Mouse (Mus musculus): ENCODE measurements at regions not wholly inside any gene's neighbourhood (a gene's known extent, or its start where the extent isn't known, plus 50 kb on each side); places are given as distances from the start of the nearest gene placed in this dataset.
"Not testable (repeated sequence)": the region's sequence is repeated elsewhere in the genome, so short reads cannot be mapped to it uniquely, and the experiment has no call there.

GRCm38 (mm10) chr4:7854518-7854917 lies 384.3 kb downstream of the Car8 start:
- Histone ChIP-seq H3K36me3 (ENCODE audit: control insufficient read depth, insufficient read depth, low read length) (no peaks in the 10 kb centered on the region), H3K9me3 (replicated peaks; ENCODE audit: control insufficient read depth, low read length) (no peaks in the 10 kb centered on the region), H3K9ac (ENCODE audit: low read length) (no peak overlapping the region), H3K4me1 (ENCODE audit: control insufficient read depth, insufficient read depth, low read length) (no peaks in the 10 kb centered on the region), H3K27ac (ENCODE audit: low read length) (no peak overlapping the region), H3K4me2 (ENCODE audit: low read depth, low read length) (no peak overlapping the region), H3K27me3 (ENCODE audit: control insufficient read depth, insufficient read depth, low read length) (no peaks in the 10 kb centered on the region), H3K4me3 (replicated peaks; ENCODE audit: low read length) (no peak overlapping the region)
- WGBS: 89% methylated on average over 1 of the region's 1 CpGs
- no peak for ATAC-seq (ENCODE audit: insufficient read depth, low FRiP score)

- no peak overlapping the region for H3K4me3 ChIP-seq (replicated peaks; ENCODE audit: low read length)
- no peaks in the 10 kb centered on the region for H3K36me3 ChIP-seq (ENCODE audit: control insufficient read depth, insufficient read depth, low read length)
- no peaks in the 10 kb centered on the region for H3K9me3 ChIP-seq (replicated peaks; ENCODE audit: control insufficient read depth, low read length)
- WGBS: 64% methylated on average over 1 of the region's 1 CpGs
- H3K9ac ChIP-seq (ENCODE audit: low read length): no peak overlapping the region
- H3K4me2 ChIP-seq (ENCODE audit: low read depth, low read length): no peak overlapping the region
- ATAC-seq (ENCODE audit: insufficient read depth, low FRiP score): no peak
- H3K27me3 ChIP-seq (ENCODE audit: control insufficient read depth, insufficient read depth, low read length): no peaks in the 10 kb centered on the region
- no peaks in the 10 kb centered on the region for H3K4me1 ChIP-seq (ENCODE audit: control insufficient read depth, insufficient read depth, low read length)
- H3K27ac ChIP-seq (ENCODE audit: low read length): no peak overlapping the region
Observed at GRCm38 (mm10) chr4:7853121-7853782, 385.6 kb downstream of the Car8 start.

GRCm38 (mm10) chr4:7852006-7852615 lies 386.7 kb downstream of the Car8 start:
- Histone ChIP-seq H3K4me2 (ENCODE audit: low read depth, low read length) (no peak overlapping the region), H3K4me1 (ENCODE audit: control insufficient read depth, insufficient read depth, low read length) (no peaks in the 10 kb centered on the region), H3K9me3 (replicated peaks; ENCODE audit: control insufficient read depth, low read length) (no peaks in the 10 kb centered on the region), H3K27ac (ENCODE audit: low read length) (no peak overlapping the region), H3K9ac (ENCODE audit: low read length) (no peak overlapping the region), H3K4me3 (replicated peaks; ENCODE audit: low read length) (no peak overlapping the region), H3K36me3 (ENCODE audit: control insufficient read depth, insufficient read depth, low read length) (no peaks in the 10 kb centered on the region), H3K27me3 (ENCODE audit: control insufficient read depth, insufficient read depth, low read length) (no peaks in the 10 kb centered on the region)
- no peak for ATAC-seq (ENCODE audit: insufficient read depth, low FRiP score)
- 84% methylated on average over 4 of the region's 4 CpGs for WGBS

GRCm38 (mm10) chr4:7847411-7847810 lies 391.4 kb downstream of the Car8 start:
- Histone ChIP-seq H3K9ac (ENCODE audit: low read length) (no peak overlapping the region), H3K36me3 (ENCODE audit: control insufficient read depth, insufficient read depth, low read length) (no peaks in the 10 kb centered on the region), H3K4me1 (ENCODE audit: control insufficient read depth, insufficient read depth, low read length) (no peaks in the 10 kb centered on the region), H3K27me3 (ENCODE audit: control insufficient read depth, insufficient read depth, low read length) (no peaks in the 10 kb centered on the region), H3K9me3 (replicated peaks; ENCODE audit: control insufficient read depth, low read length) (no peaks in the 10 kb centered on the region), H3K27ac (ENCODE audit: low read length) (no peak overlapping the region), H3K4me3 (replicated peaks; ENCODE audit: low read length) (no peak overlapping the region), H3K4me2 (ENCODE audit: low read depth, low read length) (no peak overlapping the region)
- 71% methylated on average over 5 of the region's 5 CpGs for WGBS
- ATAC-seq (ENCODE audit: insufficient read depth, low FRiP score): no peak

GRCm38 (mm10) chr4:7829126-7829525 lies 409.7 kb downstream of the Car8 start:
- Histone ChIP-seq H3K36me3 (ENCODE audit: control insufficient read depth, insufficient read depth, low read length) (no peaks in the 10 kb centered on the region), H3K27me3 (ENCODE audit: control insufficient read depth, insufficient read depth, low read length) (no peaks in the 10 kb centered on the region), H3K9ac (ENCODE audit: low read length) (no peak overlapping the region), H3K4me1 (ENCODE audit: control insufficient read depth, insufficient read depth, low read length) (no peaks in the 10 kb centered on the region), H3K4me3 (replicated peaks; ENCODE audit: low read length) (no peak overlapping the region), H3K4me2 (ENCODE audit: low read depth, low read length) (no peak overlapping the region), H3K27ac (ENCODE audit: low read length) (no peak overlapping the region), H3K9me3 (replicated peaks; ENCODE audit: control insufficient read depth, low read length) (no peaks in the 10 kb centered on the region)
- no peak for ATAC-seq (ENCODE audit: insufficient read depth, low FRiP score)
- 55% methylated on average over 1 of the region's 1 CpGs for WGBS

GRCm38 (mm10) chr4:7819847-7820246 lies 419.0 kb downstream of the Car8 start:
- H3K27me3 ChIP-seq (ENCODE audit: control insufficient read depth, insufficient read depth, low read length): no peaks in the 10 kb centered on the region
- no peak overlapping the region for H3K4me3 ChIP-seq (replicated peaks; ENCODE audit: low read length)
- no peaks in the 10 kb centered on the region for H3K9me3 ChIP-seq (replicated peaks; ENCODE audit: control insufficient read depth, low read length)
- no peak for ATAC-seq (ENCODE audit: insufficient read depth, low FRiP score)
- no peak overlapping the region for H3K9ac ChIP-seq (ENCODE audit: low read length)
- H3K4me2 ChIP-seq (ENCODE audit: low read depth, low read length): no peak overlapping the region
- H3K27ac ChIP-seq (ENCODE audit: low read length): no peak overlapping the region
- H3K36me3 ChIP-seq (ENCODE audit: control insufficient read depth, insufficient read depth, low read length): no peaks in the 10 kb centered on the region
- no peaks in the 10 kb centered on the region for H3K4me1 ChIP-seq (ENCODE audit: control insufficient read depth, insufficient read depth, low read length)

- not testable (repeated sequence) for ATAC-seq (ENCODE audit: insufficient read depth, low FRiP score); H3K27ac ChIP-seq (ENCODE audit: low read length); H3K9me3 ChIP-seq (replicated peaks; ENCODE audit: control insufficient read depth, low read length); H3K4me3 ChIP-seq (replicated peaks; ENCODE audit: low read length); H3K9ac ChIP-seq (ENCODE audit: low read length); H3K4me2 ChIP-seq (ENCODE audit: low read depth, low read length); H3K36me3 ChIP-seq (ENCODE audit: control insufficient read depth, insufficient read depth, low read length); H3K4me1 ChIP-seq (ENCODE audit: control insufficient read depth, insufficient read depth, low read length); H3K27me3 ChIP-seq (ENCODE audit: control insufficient read depth, insufficient read depth, low read length)
- WGBS: 86% methylated on average over 1 of the region's 1 CpGs
Observed at GRCm38 (mm10) chr4:7777761-7778160, 461.1 kb downstream of the Car8 start.

- H3K36me3 ChIP-seq (ENCODE audit: control insufficient read depth, insufficient read depth, low read length): no peaks in the 10 kb centered on the region
- no peaks in the 10 kb centered on the region for H3K27me3 ChIP-seq (ENCODE audit: control insufficient read depth, insufficient read depth, low read length)
- no peak overlapping the region for H3K4me3 ChIP-seq (replicated peaks; ENCODE audit: low read length)
- ATAC-seq (ENCODE audit: insufficient read depth, low FRiP score): no peak
- H3K4me2 ChIP-seq (ENCODE audit: low read depth, low read length): no peak overlapping the region
- no peaks in the 10 kb centered on the region for H3K4me1 ChIP-seq (ENCODE audit: control insufficient read depth, insufficient read depth, low read length)
- H3K27ac ChIP-seq (ENCODE audit: low read length): no peak overlapping the region
- no peaks in the 10 kb centered on the region for H3K9me3 ChIP-seq (replicated peaks; ENCODE audit: control insufficient read depth, low read length)
- H3K9ac ChIP-seq (ENCODE audit: low read length): no peak overlapping the region
Observed at GRCm38 (mm10) chr4:7755473-7755872, 483.4 kb downstream of the Car8 start.

- WGBS: 81% methylated on average over 4 of the region's 4 CpGs
- no peak overlapping the region for H3K4me2 ChIP-seq (ENCODE audit: low read depth, low read length)
- no peaks in the 10 kb centered on the region for H3K4me1 ChIP-seq (ENCODE audit: control insufficient read depth, insufficient read depth, low read length)
- no peaks in the 10 kb centered on the region for H3K27me3 ChIP-seq (ENCODE audit: control insufficient read depth, insufficient read depth, low read length)
- no peaks in the 10 kb centered on the region for H3K9me3 ChIP-seq (replicated peaks; ENCODE audit: control insufficient read depth, low read length)
- no peaks in the 10 kb centered on the region for H3K36me3 ChIP-seq (ENCODE audit: control insufficient read depth, insufficient read depth, low read length)
- H3K9ac ChIP-seq (ENCODE audit: low read length): no peak overlapping the region
- H3K4me3 ChIP-seq (replicated peaks; ENCODE audit: low read length): no peak overlapping the region
- H3K27ac ChIP-seq (ENCODE audit: low read length): no peak overlapping the region
- ATAC-seq (ENCODE audit: insufficient read depth, low FRiP score): no peak
Observed at GRCm38 (mm10) chr4:7753931-7754330, 484.9 kb downstream of the Car8 start.

All from stomach, embryonic 16.5 days (tissue).